Mouse (Mus musculus) liver, embryonic 15.5 days (tissue): ENCODE measurements around the gene Olfr700. TPM values are rescaled to one million over a fixed set of nuclear protein-coding genes. Genes with fewer than 3 reads are reported as not detected.

Source experiments
- polyA plus RNA-seq: library from polyadenylated mRNA; unstranded; fragments of >200 nt; fragmentation: Nextera tagmentation; extraction: Ambion mirVana; gene quantifications from 2 replicates; pipeline ENCODE4 v1.2.1, GENCODE M21; 2015

Gene Olfr700
- polyA plus RNA-seq, 1 experiment from 2014 or later: not detected

Other genes with a start within 250 kb of the Olfr700 start
- not detected in 2 replicates for gene Olfr693, start 128.2 kb downstream of the Olfr700 start, polyA plus RNA-seq
- gene Olfr694, start 117.0 kb downstream of the Olfr700 start, polyA plus RNA-seq: not detected in 2 replicates
- gene Olfr695, start 92.4 kb downstream of the Olfr700 start, polyA plus RNA-seq: not detected in 2 replicates
- gene Olfr697, start 66.4 kb downstream of the Olfr700 start, polyA plus RNA-seq: not detected in 2 replicates
- gene Olfr698, start 53.4 kb downstream of the Olfr700 start, polyA plus RNA-seq: not detected in 2 replicates
- not detected in 2 replicates for gene Olfr699, start 15.6 kb downstream of the Olfr700 start, polyA plus RNA-seq
- gene Olfr701, start 5.3 kb upstream of the Olfr700 start, polyA plus RNA-seq: not detected in 2 replicates
- gene Olfr702, start 25.1 kb upstream of the Olfr700 start, polyA plus RNA-seq: not detected in 2 replicates
- not detected in 2 replicates for gene Olfr703, start 34.5 kb upstream of the Olfr700 start, polyA plus RNA-seq
- gene Olfr704, start 54.4 kb upstream of the Olfr700 start, polyA plus RNA-seq: not detected in 2 replicates
- not detected in 2 replicates for gene Olfr705, start 68.1 kb upstream of the Olfr700 start, polyA plus RNA-seq
- gene Olfr706, start 79.3 kb upstream of the Olfr700 start, polyA plus RNA-seq: not detected in 2 replicates
- gene Olfr707, start 92.4 kb upstream of the Olfr700 start, polyA plus RNA-seq: not detected in 2 replicates
- not detected in 2 replicates for gene Olfr1532-ps1, start 99.2 kb upstream of the Olfr700 start, polyA plus RNA-seq
- not detected in 2 replicates for gene Olfr709-ps1, start 123.4 kb upstream of the Olfr700 start, polyA plus RNA-seq
- gene Olfr710, start 139.5 kb upstream of the Olfr700 start, polyA plus RNA-seq: not detected in 2 replicates
- gene Olfr6, start 155.1 kb upstream of the Olfr700 start, polyA plus RNA-seq: not detected in 2 replicates
- not detected in 2 replicates for gene Olfr711, start 166.6 kb upstream of the Olfr700 start, polyA plus RNA-seq
- not detected in 2 replicates for gene Olfr2, start 197.2 kb upstream of the Olfr700 start, polyA plus RNA-seq
- not detected in 2 replicates for gene Olfr713, start 222.3 kb upstream of the Olfr700 start, polyA plus RNA-seq